Mouse (Mus musculus): ENCODE measurements around the gene Rusc2.

DNA sequence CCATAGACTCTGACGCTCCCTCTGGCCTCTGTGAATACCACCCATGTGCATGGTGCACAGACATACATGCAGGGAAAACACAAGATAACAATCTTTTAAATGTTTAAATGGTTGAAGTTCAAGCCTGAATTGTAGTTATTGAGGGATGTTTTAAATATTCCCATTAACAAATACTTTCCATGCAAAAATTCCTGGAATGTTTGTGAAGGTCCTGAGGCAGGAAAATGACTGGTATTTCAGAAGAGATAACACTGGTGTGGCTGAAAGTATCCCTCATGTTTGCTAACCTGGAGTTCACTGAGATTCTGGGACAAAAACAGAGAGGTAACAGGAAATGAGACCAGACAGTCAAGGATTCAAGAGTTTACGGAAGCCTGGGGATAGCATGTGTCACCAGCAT lies 7.6 kb downstream of the Rusc2 start:
- no peak for TF ChIP-seq POLR2A (IDR thresholded peaks at IDR 0.05; ENCODE audit: low read depth, low read length)
- no peak for TF ChIP-seq CTCF (IDR thresholded peaks at IDR 0.05; ENCODE audit: extremely low read depth, insufficient read depth, insufficient read length, insufficient replicate concordance)

Data from spleen, adult 2 months (tissue).